8 mouse cellular contexts compared by ENCODE assay signal in genomic region chr2:60810617-60811016, GRCm38 (mm10).
DNase-seq lines count a peak whose midpoint lies in the region.

No protein-coding gene starts in this region.

- peak; percentile 59 for DNase-seq in CD4-positive helper T cell, adult 2 months (ENCODE audit: low read depth, low spot score)
- DNase-seq in MEL-GATA-1-ER (ENCODE audit: extremely low read depth, low read depth): peak; percentile 44
- peak; percentile 99 for DNase-seq in heart, adult 11 months
- peak; percentile 71 for DNase-seq in kidney, adult 9 months
- DNase-seq in lung, postnatal 10 days: peak; percentile 83
- DNase-seq in thymus, postnatal 25 days: peak; percentile 65
- DNase-seq in left cerebral cortex, adult 9 months (ENCODE audit: low spot score in 2 of 2): no peak
- no peak for DNase-seq in layer of hippocampus, postnatal 25 days (ENCODE audit: extremely low spot score in 1 of 2, low spot score in 1 of 2)

Comparison
In these comparisons a context has a peak if more than half of its experiments do, and no peak if none do; other contexts are left out.
1. DNase-seq: peak in CD4-positive helper T cell, adult 2 months (single experiment), MEL-GATA-1-ER (single experiment), heart, adult 11 months (single experiment), kidney, adult 9 months (single experiment), lung, postnatal 10 days (single experiment) and thymus, postnatal 25 days (single experiment); none in left cerebral cortex, adult 9 months (0 of 2) and layer of hippocampus, postnatal 25 days (0 of 2).